Mouse (Mus musculus): Measurements from ENCODE around the gene Slc29a3. TPM values are rescaled to one million over a fixed set of nuclear protein-coding genes. Genes with fewer than 3 reads are reported as not detected.

Gene Slc29a3
- polyA plus RNA-seq, 1 experiment from 2014 or later, result 8.2 TPM

- WGBS, result 54% methylated on average over 2 of the region's 2 CpGs
- Histone ChIP-seq H3K4me3 (ENCODE audit: low read depth, low read length) (no peak overlapping the region), H3K9ac (replicated peaks; ENCODE audit: low read length) (no peak overlapping the region), H3K36me3 (replicated peaks; ENCODE audit: control insufficient read depth, insufficient read depth, low read depth, low read length) (no peaks in the 10 kb centered on the region), H3K4me2 (ENCODE audit: low read depth, low read length) (no peak overlapping the region), H3K9me3 (replicated peaks; ENCODE audit: control insufficient read depth, low read length) (no peaks in the 10 kb centered on the region), H3K27ac (replicated peaks; ENCODE audit: low read depth, low read length) (no peak overlapping the region), H3K4me1 (ENCODE audit: control insufficient read depth, insufficient read depth, low read length) (no peaks in the 10 kb centered on the region), H3K27me3 (ENCODE audit: control insufficient read depth, insufficient read depth, low read length) (no peaks in the 10 kb centered on the region)
- no peak for ATAC-seq (replicated peaks; ENCODE audit: insufficient number of reproducible peaks, low FRiP score, low TSS enrichment, low read depth)
- no peak for DNase-seq (ENCODE audit: low spot score)
Observed at GRCm38 (mm10) chr10:60732397-60732861, 20.2 kb downstream of the Slc29a3 start.

DNA sequence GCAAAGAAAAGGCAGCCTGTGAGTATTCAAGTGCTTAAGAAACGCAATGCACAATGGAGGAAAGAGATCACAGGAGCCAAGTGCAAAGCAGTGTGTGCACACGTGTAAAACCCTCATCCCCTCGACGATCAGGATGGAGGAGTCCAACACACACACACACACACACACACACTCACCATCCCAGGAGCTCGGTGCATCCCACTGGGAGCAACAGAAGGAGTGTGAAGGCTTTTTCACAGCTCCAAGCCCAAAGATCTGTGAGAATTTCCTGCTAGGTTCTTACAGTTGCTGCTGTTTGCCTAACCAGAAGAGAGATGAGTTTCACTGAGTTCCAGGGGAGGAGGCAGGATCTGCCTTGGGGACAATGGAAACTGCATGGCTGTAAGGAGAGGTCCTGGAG lies 20.9 kb downstream of the Slc29a3 start:
- 48% methylated on average over 5 of the region's 5 CpGs for WGBS
- H3K4me3 ChIP-seq (ENCODE audit: low read depth, low read length), result no peak overlapping the region
- H3K27me3 ChIP-seq (ENCODE audit: control insufficient read depth, insufficient read depth, low read length), result no peaks in the 10 kb centered on the region
- no peak overlapping the region for H3K4me2 ChIP-seq (ENCODE audit: low read depth, low read length)
- H3K27ac ChIP-seq (replicated peaks; ENCODE audit: low read depth, low read length), result no peak overlapping the region
- no peak for ATAC-seq (replicated peaks; ENCODE audit: insufficient number of reproducible peaks, low FRiP score, low TSS enrichment, low read depth)
- no peak overlapping the region for H3K9ac ChIP-seq (replicated peaks; ENCODE audit: low read length)
- H3K9me3 ChIP-seq (replicated peaks; ENCODE audit: control insufficient read depth, low read length), result no peaks in the 10 kb centered on the region
- no peaks in the 10 kb centered on the region for H3K4me1 ChIP-seq (ENCODE audit: control insufficient read depth, insufficient read depth, low read length)
- H3K36me3 ChIP-seq (replicated peaks; ENCODE audit: control insufficient read depth, insufficient read depth, low read depth, low read length), result no peaks in the 10 kb centered on the region
- DNase-seq (ENCODE audit: low spot score), result no peak

GRCm38 (mm10) chr10:60727301-60727700 lies 25.3 kb downstream of the Slc29a3 start:
- no peak for ATAC-seq (replicated peaks; ENCODE audit: insufficient number of reproducible peaks, low FRiP score, low TSS enrichment, low read depth)
- Histone ChIP-seq H3K27ac (replicated peaks; ENCODE audit: low read depth, low read length) (no peak overlapping the region), H3K27me3 (ENCODE audit: control insufficient read depth, insufficient read depth, low read length) (no peaks in the 10 kb centered on the region), H3K9me3 (replicated peaks; ENCODE audit: control insufficient read depth, low read length) (no peaks in the 10 kb centered on the region), H3K9ac (replicated peaks; ENCODE audit: low read length) (no peak overlapping the region), H3K36me3 (replicated peaks; ENCODE audit: control insufficient read depth, insufficient read depth, low read depth, low read length) (no peaks in the 10 kb centered on the region), H3K4me1 (ENCODE audit: control insufficient read depth, insufficient read depth, low read length) (no peaks in the 10 kb centered on the region), H3K4me2 (ENCODE audit: low read depth, low read length) (no peak overlapping the region), H3K4me3 (ENCODE audit: low read depth, low read length) (no peak overlapping the region)
- WGBS, result 27% methylated on average over 5 of the region's 5 CpGs
- DNase-seq (ENCODE audit: low spot score), result no peak

- no peaks in the 10 kb centered on the region for H3K4me1 ChIP-seq (ENCODE audit: control insufficient read depth, insufficient read depth, low read length)
- H3K36me3 ChIP-seq (replicated peaks; ENCODE audit: control insufficient read depth, insufficient read depth, low read depth, low read length), result no peaks in the 10 kb centered on the region
- WGBS, result 66% methylated on average over 3 of the region's 3 CpGs
- H3K9me3 ChIP-seq (replicated peaks; ENCODE audit: control insufficient read depth, low read length), result no peaks in the 10 kb centered on the region
- H3K27me3 ChIP-seq (ENCODE audit: control insufficient read depth, insufficient read depth, low read length), result no peaks in the 10 kb centered on the region
- ATAC-seq (replicated peaks; ENCODE audit: insufficient number of reproducible peaks, low FRiP score, low TSS enrichment, low read depth), result no peak
- H3K4me3 ChIP-seq (ENCODE audit: low read depth, low read length), result no peak overlapping the region
- no peak overlapping the region for H3K9ac ChIP-seq (replicated peaks; ENCODE audit: low read length)
- no peak overlapping the region for H3K4me2 ChIP-seq (ENCODE audit: low read depth, low read length)
- H3K27ac ChIP-seq (replicated peaks; ENCODE audit: low read depth, low read length), result no peak overlapping the region
- no peak for DNase-seq (ENCODE audit: low spot score)
Observed at GRCm38 (mm10) chr10:60726896-60727295, 25.7 kb downstream of the Slc29a3 start.

- ATAC-seq (replicated peaks; ENCODE audit: insufficient number of reproducible peaks, low FRiP score, low TSS enrichment, low read depth) (no peak), DNase-seq (ENCODE audit: low spot score) (no peak)
- Histone ChIP-seq H3K9me3 (replicated peaks; ENCODE audit: control insufficient read depth, low read length) (no peaks in the 10 kb centered on the region), H3K4me1 (ENCODE audit: control insufficient read depth, insufficient read depth, low read length) (no peaks in the 10 kb centered on the region), H3K4me3 (ENCODE audit: low read depth, low read length) (no peak overlapping the region), H3K27ac (replicated peaks; ENCODE audit: low read depth, low read length) (no peak overlapping the region), H3K36me3 (replicated peaks; ENCODE audit: control insufficient read depth, insufficient read depth, low read depth, low read length) (no peaks in the 10 kb centered on the region), H3K27me3 (ENCODE audit: control insufficient read depth, insufficient read depth, low read length) (no peaks in the 10 kb centered on the region; the same call in 1 of the 2 replicates), H3K4me2 (ENCODE audit: low read depth, low read length) (no peak overlapping the region; the same call in 1 of the 2 replicates), H3K9ac (replicated peaks; ENCODE audit: low read length) (no peak overlapping the region)
- whole genome bisulfite sequencing, result 76% methylated on average over 6 of the region's 6 CpGs
Observed at GRCm38 (mm10) chr10:60724496-60724895, 28.1 kb downstream of the Slc29a3 start.

DNA sequence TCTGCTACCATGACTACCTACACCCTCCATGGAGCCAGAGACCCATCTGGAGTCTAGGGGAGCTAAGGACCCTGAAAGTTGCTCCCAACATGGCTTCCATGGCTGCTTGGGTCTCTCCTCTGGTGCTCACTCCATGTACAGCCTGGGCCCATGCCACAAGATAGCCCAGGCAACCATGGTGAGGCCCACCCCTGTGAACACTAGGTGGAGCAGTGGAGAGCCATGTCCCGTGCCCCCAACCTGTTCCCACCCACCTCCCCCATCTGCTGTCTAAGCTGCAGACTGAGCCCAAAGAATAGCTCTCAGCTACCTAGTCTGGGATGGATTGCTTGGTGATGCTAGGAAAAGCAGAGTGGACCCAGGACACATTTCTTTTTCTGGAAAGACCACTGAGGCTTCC lies 29.2 kb downstream of the Slc29a3 start:
- no peaks in the 10 kb centered on the region for H3K36me3 ChIP-seq (replicated peaks; ENCODE audit: control insufficient read depth, insufficient read depth, low read depth, low read length)
- H3K4me2 ChIP-seq (ENCODE audit: low read depth, low read length), result no peak overlapping the region
- H3K27me3 ChIP-seq (ENCODE audit: control insufficient read depth, insufficient read depth, low read length), result no peaks in the 10 kb centered on the region; the same call in 1 of the 2 replicates
- H3K4me3 ChIP-seq (ENCODE audit: low read depth, low read length), result no peak overlapping the region
- no peaks in the 10 kb centered on the region for H3K9me3 ChIP-seq (replicated peaks; ENCODE audit: control insufficient read depth, low read length)
- 56% methylated on average over 1 of the region's 1 CpGs for WGBS
- no peak overlapping the region for H3K27ac ChIP-seq (replicated peaks; ENCODE audit: low read depth, low read length)
- no peaks in the 10 kb centered on the region for H3K4me1 ChIP-seq (ENCODE audit: control insufficient read depth, insufficient read depth, low read length)
- ATAC-seq (replicated peaks; ENCODE audit: insufficient number of reproducible peaks, low FRiP score, low TSS enrichment, low read depth) (no peak), DNase-seq (ENCODE audit: low spot score) (no peak)
- H3K9ac ChIP-seq (replicated peaks; ENCODE audit: low read length), result no peak overlapping the region

DNA sequence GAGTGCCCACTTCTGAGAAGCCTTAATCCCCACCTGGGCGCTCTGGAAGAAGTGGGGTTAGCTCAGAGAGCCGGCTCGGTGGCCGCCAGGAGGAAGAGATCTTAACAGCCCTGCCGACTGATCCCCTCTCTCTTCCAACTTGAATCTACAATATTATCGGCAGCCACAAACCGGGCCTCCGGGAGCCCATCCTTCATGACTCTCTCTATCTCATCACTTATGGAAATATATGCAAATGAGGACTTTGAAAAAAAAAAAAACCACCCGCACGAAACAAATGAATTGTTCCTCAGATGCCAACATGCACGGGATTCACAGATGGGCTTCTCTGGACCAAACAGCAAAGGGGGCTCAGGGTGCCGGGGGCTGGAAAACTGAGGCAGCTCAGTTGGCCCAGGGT lies 31.0 kb downstream of the Slc29a3 start:
- Histone ChIP-seq H3K27ac (replicated peaks; ENCODE audit: low read depth, low read length) (no peak overlapping the region), H3K27me3 (ENCODE audit: control insufficient read depth, insufficient read depth, low read length) (no peaks in the 10 kb centered on the region; the same call in 1 of the 2 replicates), H3K9ac (replicated peaks; ENCODE audit: low read length) (no peak overlapping the region), H3K4me3 (ENCODE audit: low read depth, low read length) (no peak overlapping the region), H3K9me3 (replicated peaks; ENCODE audit: control insufficient read depth, low read length) (no peaks in the 10 kb centered on the region), H3K4me1 (ENCODE audit: control insufficient read depth, insufficient read depth, low read length) (no peaks in the 10 kb centered on the region), H3K4me2 (ENCODE audit: low read depth, low read length) (no peak overlapping the region), H3K36me3 (replicated peaks; ENCODE audit: control insufficient read depth, insufficient read depth, low read depth, low read length) (no peaks in the 10 kb centered on the region)
- DNase-seq (ENCODE audit: low spot score), result no peak
- no peak for ATAC-seq (replicated peaks; ENCODE audit: insufficient number of reproducible peaks, low FRiP score, low TSS enrichment, low read depth)
- WGBS, result 56% methylated on average over 12 of the region's 12 CpGs

DNA sequence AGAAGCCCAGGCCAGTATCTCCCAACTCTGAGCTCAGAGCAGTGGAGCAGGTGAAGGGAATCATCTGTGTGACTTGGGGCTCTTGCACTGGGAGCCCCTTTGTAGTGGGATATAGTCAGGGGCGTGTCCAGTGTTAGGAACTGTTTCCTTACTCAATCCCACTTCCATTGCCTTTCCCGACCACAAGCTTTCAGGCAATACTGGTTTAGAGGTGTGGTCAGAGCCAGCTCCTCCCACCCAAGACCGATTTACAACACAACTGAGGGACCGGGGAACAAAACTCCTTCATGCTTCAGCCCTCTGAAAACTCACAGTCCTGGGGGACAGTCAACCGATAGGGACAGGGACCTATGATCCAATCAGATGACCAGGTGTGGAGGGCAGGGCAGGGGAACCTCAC lies 32.1 kb downstream of the Slc29a3 start:
- no peaks in the 10 kb centered on the region for H3K36me3 ChIP-seq (replicated peaks; ENCODE audit: control insufficient read depth, insufficient read depth, low read depth, low read length)
- H3K4me3 ChIP-seq (ENCODE audit: low read depth, low read length), result no peak overlapping the region
- H3K4me1 ChIP-seq (ENCODE audit: control insufficient read depth, insufficient read depth, low read length), result no peaks in the 10 kb centered on the region
- no peak overlapping the region for H3K27ac ChIP-seq (replicated peaks; ENCODE audit: low read depth, low read length)
- H3K4me2 ChIP-seq (ENCODE audit: low read depth, low read length), result no peak overlapping the region
- no peaks in the 10 kb centered on the region for H3K9me3 ChIP-seq (replicated peaks; ENCODE audit: control insufficient read depth, low read length)
- 71% methylated on average over 5 of the region's 5 CpGs for WGBS
- ATAC-seq (replicated peaks; ENCODE audit: insufficient number of reproducible peaks, low FRiP score, low TSS enrichment, low read depth) (no peak), DNase-seq (ENCODE audit: low spot score) (no peak)
- no peak overlapping the region for H3K9ac ChIP-seq (replicated peaks; ENCODE audit: low read length)
- no peaks in the 10 kb centered on the region; the same call in 1 of the 2 replicates for H3K27me3 ChIP-seq (ENCODE audit: control insufficient read depth, insufficient read depth, low read length)

Data from embryonic facial prominence, embryonic 11.5 days (tissue).